Mouse (Mus musculus): ENCODE measurements at regions not wholly inside any gene's neighbourhood (a gene's known extent, or its start where the extent isn't known, plus 50 kb on each side); places are given as distances from the start of the nearest gene placed in this dataset.
A peak's percentile ranks its signal among the peaks of the same experiment; 100 is the strongest.

GRCm38 (mm10) chr1:165086131-165086530, 74.4 kb downstream of the Tbx19 start:
- DNase-seq: peak; percentile 25

- DNase-seq: no peak
Observed at GRCm38 (mm10) chr1:165084753-165085152, 75.8 kb downstream of the Tbx19 start.

- DNase-seq: no peak
Observed at GRCm38 (mm10) chr1:165084179-165084578, 76.4 kb downstream of the Tbx19 start.

- DNase-seq: no peak
Observed at GRCm38 (mm10) chr1:165080351-165080750, 80.2 kb downstream of the Tbx19 start.

GRCm38 (mm10) chr1:165077313-165077712, 83.3 kb downstream of the Tbx19 start:
- no peak for DNase-seq

GRCm38 (mm10) chr1:165075301-165076082, 85.1 kb downstream of the Tbx19 start:
- peak; percentile 42 for DNase-seq

GRCm38 (mm10) chr1:165071831-165072491, 88.6 kb downstream of the Tbx19 start:
- DNase-seq: no peak

GRCm38 (mm10) chr1:165064981-165065380, 95.6 kb downstream of the Tbx19 start:
- no peak for DNase-seq

GRCm38 (mm10) chr1:165062813-165063492, 97.6 kb downstream of the Tbx19 start:
- DNase-seq: peak; percentile 39

GRCm38 (mm10) chr1:165061420-165061819, 99.2 kb downstream of the Tbx19 start:
- no peak for DNase-seq

GRCm38 (mm10) chr1:165054245-165054644, 106.3 kb downstream of the Tbx19 start:
- DNase-seq: no peak

GRCm38 (mm10) chr1:165051294-165051693, 109.3 kb downstream of the Tbx19 start:
- DNase-seq: no peak

- no peak for DNase-seq
Observed at GRCm38 (mm10) chr1:165050176-165050575, 110.4 kb downstream of the Tbx19 start.

- peak; percentile 32 for DNase-seq
Observed at GRCm38 (mm10) chr1:165046637-165047036, 111.3 kb upstream of the Xcl1 start.

- DNase-seq: no peak
Observed at GRCm38 (mm10) chr1:165046056-165046455, 110.7 kb upstream of the Xcl1 start.

GRCm38 (mm10) chr1:165043361-165043760, 108.0 kb upstream of the Xcl1 start:
- no peak for DNase-seq

GRCm38 (mm10) chr1:165042105-165042504, 106.8 kb upstream of the Xcl1 start:
- no peak for DNase-seq

GRCm38 (mm10) chr1:165036631-165037030, 101.3 kb upstream of the Xcl1 start:
- DNase-seq: no peak

GRCm38 (mm10) chr1:165035618-165036017, 100.3 kb upstream of the Xcl1 start:
- DNase-seq: no peak

GRCm38 (mm10) chr1:165020960-165021563, 85.7 kb upstream of the Xcl1 start:
- no peak for DNase-seq

GRCm38 (mm10) chr1:165018692-165019309, 83.5 kb upstream of the Xcl1 start:
- DNase-seq: peak; percentile 88

GRCm38 (mm10) chr1:165018236-165018635, 82.9 kb upstream of the Xcl1 start:
- DNase-seq: no peak

- DNase-seq: peak; percentile 35
Observed at GRCm38 (mm10) chr1:165017793-165018192, 82.5 kb upstream of the Xcl1 start.
